Mouse (Mus musculus) lung, embryonic 14.5 days (tissue): Measurements from ENCODE around the gene Pank2. TPM values are rescaled to one million over a fixed set of nuclear protein-coding genes. Genes with fewer than 3 reads are reported as not detected.

ENCODE experiments used
- ATAC-seq: fragments of 200-750 bp; cut with Nextera tagmentation; 2 replicates; pipeline ENCODE4 v1.8.0; 2017; ENCODE audit warnings: mild to moderate bottlenecking, moderate TSS enrichment, moderate library complexity; ENCODE audit not compliant: insufficient read depth
- DNase-seq: peaks from one replicate; pipeline ENCODE4 v3.0.0-alpha.2; 2015
- H3K27ac ChIP-seq: fragments of 300-500 bp; sonication (generic); 2 replicates; pipeline ENCODE4 v1.5.1; 2014; ENCODE audit warnings: low read depth, mild to moderate bottlenecking, moderate library complexity
- H3K27me3 ChIP-seq: fragments of 300-500 bp; sonication (generic); 2 replicates; pipeline ENCODE4 v1.6.1; 2014; ENCODE audit warnings: low read length, control low read depth; ENCODE audit not compliant: insufficient read depth
- H3K36me3 ChIP-seq: fragments of 300-500 bp; sonication (generic); 2 replicates; pipeline ENCODE4 v1.6.1; 2014; ENCODE audit warnings: control low read depth; ENCODE audit not compliant: insufficient read depth
- H3K4me1 ChIP-seq: fragments of 300-500 bp; sonication (generic); 2 replicates; pipeline ENCODE4 v1.6.1; 2014; ENCODE audit warnings: antibody characterized with exemption, control low read depth; ENCODE audit not compliant: insufficient read depth
- H3K4me2 ChIP-seq: fragments of 300-500 bp; sonication (generic); 2 replicates; pipeline ENCODE4 v1.6.1; 2014; ENCODE audit warnings: mild to moderate bottlenecking
- H3K4me3 ChIP-seq: fragments of 300-500 bp; sonication (generic); 2 replicates; pipeline ENCODE4 v1.5.1; 2014; ENCODE audit warnings: low read depth, low read length
- H3K9ac ChIP-seq: fragments of 300-500 bp; sonication (generic); 2 replicates; pipeline ENCODE4 v1.6.1; 2014
- H3K9me3 ChIP-seq: fragments of 300-500 bp; sonication (generic); 2 replicates; pipeline ENCODE4 v1.6.1; 2016; ENCODE audit warnings: low read depth, low read length, control low read depth
- CTCF ChIP-seq: IDR thresholded peaks from 2 replicates; pipeline ENCODE4 v1.5.1; 2016; ENCODE audit warnings: antibody characterized with exemption, low read depth
- WGBS: fragments of 180-500 bp; shearing (Covaris S2); extraction: QIAGEN DNeasy Blood & Tissue Kit; methylation state at CpG from one replicate; pipeline ENCODE4 v1.1.7; 2014; 5-methylcytosine and 5-hydroxymethylcytosine counted together
- microRNA-seq: library from miRNA; unstranded; fragments of <30 nt; microRNA quantifications from one replicate; pipeline ENCODE4, GENCODE M21; 2016; ENCODE audit warnings: borderline number of aligned reads
- polyA plus RNA-seq: library from polyadenylated mRNA; unstranded; fragments of >200 nt; fragmentation: Nextera tagmentation; extraction: Ambion mirVana; gene quantifications from 2 replicates; pipeline ENCODE4 v1.2.1, GENCODE M21; 2014

The Pank2 gene
- polyA plus RNA-seq, 1 experiment from 2014 or later, result 51.2 TPM

GRCm38 (mm10) chr2:131328981-131329380 lies 66.7 kb downstream of the Pank2 start:
- Histone ChIP-seq H3K4me1 (0 out of 2 replicates have a peak, but pooled peaks cover 4% of the 10 kb centered on the region), H3K27ac (no peak overlapping the region), H3K27me3 (no peaks in the 10 kb centered on the region), H3K9ac (no peak overlapping the region), H3K4me2 (no peak overlapping the region), H3K4me3 (no peak overlapping the region), H3K36me3 (no peaks in the 10 kb centered on the region), H3K9me3 (no peaks in the 10 kb centered on the region)
- DNase-seq (no peak), ATAC-seq (no peak)
- 79% methylated on average over 1 of the region's 1 CpGs for WGBS
- no peak for TF ChIP-seq CTCF

- no peak for ATAC-seq
- no peak overlapping the region for H3K27ac ChIP-seq
- H3K4me1 ChIP-seq, result 0 out of 2 replicates have a peak, but pooled peaks cover 3% of the 10 kb centered on the region
- DNase-seq, result no peak
- no peaks in the 10 kb centered on the region for H3K9me3 ChIP-seq
- H3K4me3 ChIP-seq, result no peak overlapping the region
- H3K36me3 ChIP-seq, result no peaks in the 10 kb centered on the region
- no peak overlapping the region for H3K9ac ChIP-seq
- no peak for TF ChIP-seq CTCF
- H3K4me2 ChIP-seq, result no peak overlapping the region
- WGBS, result 70% methylated on average over 3 of the region's 3 CpGs
- no peaks in the 10 kb centered on the region for H3K27me3 ChIP-seq
Observed at GRCm38 (mm10) chr2:131330548-131330947, 68.3 kb downstream of the Pank2 start.

GRCm38 (mm10) chr2:131337602-131338001 lies 75.3 kb downstream of the Pank2 start:
- H3K4me1 ChIP-seq, result no peaks in the 10 kb centered on the region
- H3K27me3 ChIP-seq, result no peaks in the 10 kb centered on the region
- H3K27ac ChIP-seq, result no peak overlapping the region
- no peak overlapping the region for H3K4me2 ChIP-seq
- H3K4me3 ChIP-seq, result no peak overlapping the region
- no peak for TF ChIP-seq CTCF
- DNase-seq (no peak), ATAC-seq (no peak)
- H3K36me3 ChIP-seq, result no peaks in the 10 kb centered on the region
- H3K9me3 ChIP-seq, result no peaks in the 10 kb centered on the region
- WGBS, result 76% methylated on average over 6 of the region's 6 CpGs
- no peak overlapping the region for H3K9ac ChIP-seq

- no peaks in the 10 kb centered on the region for H3K9me3 ChIP-seq
- no peak overlapping the region for H3K9ac ChIP-seq
- H3K27me3 ChIP-seq, result no peaks in the 10 kb centered on the region
- H3K4me3 ChIP-seq, result no peak overlapping the region
- ATAC-seq, result no peak
- no peak overlapping the region for H3K4me2 ChIP-seq
- peak overlapping the region; percentile 44 for H3K27ac ChIP-seq
- H3K4me1 ChIP-seq, result no peaks in the 10 kb centered on the region
- TF ChIP-seq CTCF, result no peak
- 65% methylated on average over 3 of the region's 3 CpGs for WGBS
- no peaks in the 10 kb centered on the region for H3K36me3 ChIP-seq
- DNase-seq, result peak; percentile 30
Observed at GRCm38 (mm10) chr2:131344449-131344848, 82.2 kb downstream of the Pank2 start.

GRCm38 (mm10) chr2:131345556-131345955 lies 83.3 kb downstream of the Pank2 start:
- no peak overlapping the region for H3K4me2 ChIP-seq
- no peaks in the 10 kb centered on the region for H3K4me1 ChIP-seq
- no peak for TF ChIP-seq CTCF
- peak overlapping the region; percentile 2; the same call in 1 of the 2 replicates for H3K27ac ChIP-seq
- DNase-seq (no peak), ATAC-seq (no peak)
- no peak overlapping the region for H3K4me3 ChIP-seq
- no peak overlapping the region for H3K9ac ChIP-seq
- no peaks in the 10 kb centered on the region for H3K36me3 ChIP-seq
- 51% methylated on average over 3 of the region's 3 CpGs for WGBS
- H3K27me3 ChIP-seq, result no peaks in the 10 kb centered on the region
- H3K9me3 ChIP-seq, result no peaks in the 10 kb centered on the region

Small RNAs within 50 kb of the gene (microRNA-seq; reads per million reads assigned to microRNA genes)
- 85.8 reads per million, percentile 47 among the genes with 10 or more reads in this experiment for gene Mir103-2

Other genes with a start within 250 kb of the Pank2 start
- 13.5 and 16.3 TPM in 2 replicates for gene Gfra4, start 219.4 kb upstream of the Pank2 start, polyA plus RNA-seq
- gene Adam33, start 198.7 kb upstream of the Pank2 start, polyA plus RNA-seq, result 1.9 and 4.1 TPM in 2 replicates
- 0.23 and 0.34 TPM in 2 replicates for gene Siglec1, start 175.7 kb upstream of the Pank2 start, polyA plus RNA-seq
- gene Hspa12b, start 135.2 kb upstream of the Pank2 start, polyA plus RNA-seq, result 8.8 and 10.0 TPM in 2 replicates
- gene Gm11037, start 129.0 kb upstream of the Pank2 start, polyA plus RNA-seq, result not detected in 2 replicates
- 70.6 and 76.1 TPM in 2 replicates for gene 1700037H04Rik, start 102.4 kb upstream of the Pank2 start, polyA plus RNA-seq
- 9.3 and 9.7 TPM in 2 replicates for gene Cenpb, start 82.4 kb upstream of the Pank2 start, polyA plus RNA-seq
- 54.6 and 59.6 TPM in 2 replicates for gene Cdc25b, start 75.5 kb upstream of the Pank2 start, polyA plus RNA-seq
- 4.4 and 5.7 TPM in 2 replicates for gene Spef1, start 75.2 kb upstream of the Pank2 start, polyA plus RNA-seq
- gene Ap5s1, start 55.4 kb upstream of the Pank2 start, polyA plus RNA-seq, result 24.5 and 25.5 TPM in 2 replicates
- 16.1 and 16.5 TPM in 2 replicates for gene Mavs, start 28.4 kb upstream of the Pank2 start, polyA plus RNA-seq
- gene Rnf24, start 90.4 kb downstream of the Pank2 start, polyA plus RNA-seq, result 3.8 and 5.3 TPM in 2 replicates
- gene Smox, start 229.0 kb downstream of the Pank2 start, polyA plus RNA-seq, result 23.9 and 28.7 TPM in 2 replicates